Mouse (Mus musculus) hindbrain, embryonic 12.5 days (tissue): ENCODE measurements around the gene Tanc1. TPM values are rescaled to one million over a fixed set of nuclear protein-coding genes. Genes with fewer than 3 reads are reported as not detected.

Source experiments
- ATAC-seq: fragments of 200-750 bp; cut with Nextera tagmentation; 2 replicates; pipeline ENCODE4 v1.8.0; 2017; ENCODE audit warnings: moderate TSS enrichment; ENCODE audit not compliant: low FRiP score
- H3K27ac ChIP-seq: fragments of 300-500 bp; sonication (generic); 2 replicates; pipeline ENCODE4 v1.5.1; 2016; ENCODE audit warnings: mild to moderate bottlenecking
- H3K27me3 ChIP-seq: fragments of 300-500 bp; sonication (generic); 2 replicates; pipeline ENCODE4 v1.6.1; 2016; ENCODE audit warnings: mild to moderate bottlenecking
- H3K36me3 ChIP-seq: fragments of 300-500 bp; sonication (generic); 2 replicates; pipeline ENCODE4 v1.6.1; 2016; ENCODE audit warnings: mild to moderate bottlenecking
- H3K4me1 ChIP-seq: fragments of 300-500 bp; sonication (generic); 2 replicates; pipeline ENCODE4 v1.6.1; 2016
- H3K4me2 ChIP-seq: fragments of 300-500 bp; sonication (generic); replicated peaks from 2 replicates; pipeline ENCODE4 v1.6.1; 2016; ENCODE audit warnings: mild to moderate bottlenecking
- H3K4me3 ChIP-seq: fragments of 300-500 bp; sonication (generic); 2 replicates; pipeline ENCODE4 v1.5.1; 2016; ENCODE audit warnings: mild to moderate bottlenecking
- H3K9ac ChIP-seq: fragments of 300-500 bp; sonication (generic); 2 replicates; pipeline ENCODE4 v1.6.1; 2016; ENCODE audit warnings: mild to moderate bottlenecking, moderate library complexity
- H3K9me3 ChIP-seq: fragments of 300-500 bp; sonication (generic); replicated peaks from 2 replicates; pipeline ENCODE4 v1.6.1; 2016; ENCODE audit warnings: mild to moderate bottlenecking
- WGBS: fragments of 180-500 bp; shearing (Covaris S2); methylation state at CpG from one replicate; pipeline ENCODE4 v1.1.7; 2016; 5-methylcytosine and 5-hydroxymethylcytosine counted together
- polyA plus RNA-seq: library from polyadenylated mRNA; unstranded; fragments of >200 nt; fragmentation: Nextera tagmentation; extraction: Ambion mirVana; gene quantifications from 2 replicates; pipeline ENCODE4 v1.2.1, GENCODE M21; 2016

The Tanc1 gene
- polyA plus RNA-seq, 1 experiment from 2014 or later = 18.9 TPM

- WGBS = 93% methylated on average over 18 of the region's 18 CpGs
- Histone ChIP-seq H3K4me2 (no peak overlapping the region), H3K4me3 (no peak overlapping the region), H3K36me3 (no peaks in the 10 kb centered on the region), H3K9ac (no peak overlapping the region), H3K27me3 (no peaks in the 10 kb centered on the region), H3K27ac (no peak overlapping the region), H3K9me3 (0 out of 2 replicates have a peak, but pooled peaks cover 4% of the 10 kb centered on the region), H3K4me1 (peaks cover 2% of the 10 kb centered on the region; the same call in 1 of the 2 replicates)
- no peak for ATAC-seq
These were observed 25.4 kb downstream of the Tanc1 start for GRCm38 (mm10) chr2:59637040-59637785.

GRCm38 (mm10) chr2:59642722-59643121, 30.9 kb downstream of the Tanc1 start:
- H3K4me1 ChIP-seq = peaks cover 15% of the 10 kb centered on the region
- no peak overlapping the region for H3K9ac ChIP-seq
- no peak overlapping the region for H3K4me2 ChIP-seq
- ATAC-seq = no peak
- H3K9me3 ChIP-seq = no peaks in the 10 kb centered on the region
- 0 out of 2 replicates have a peak, but pooled peaks cover 4% of the 10 kb centered on the region for H3K27me3 ChIP-seq
- no peak overlapping the region for H3K27ac ChIP-seq
- no peak overlapping the region for H3K4me3 ChIP-seq
- 85% methylated on average over 8 of the region's 8 CpGs for WGBS
- H3K36me3 ChIP-seq = no peaks in the 10 kb centered on the region

- Histone ChIP-seq H3K9ac (no peak overlapping the region), H3K27me3 (peaks cover 4% of the 10 kb centered on the region; the same call in 1 of the 2 replicates)
- 66% methylated on average over 5 of the region's 5 CpGs for WGBS
These were observed 33.0 kb downstream of the Tanc1 start for GRCm38 (mm10) chr2:59644816-59645215.

GRCm38 (mm10) chr2:59645515-59645914, 33.7 kb downstream of the Tanc1 start:
- 71% methylated on average over 3 of the region's 3 CpGs for WGBS
- Histone ChIP-seq H3K4me1 (peaks cover 28% of the 10 kb centered on the region), H3K27ac (no peak overlapping the region), H3K4me2 (no peak overlapping the region), H3K9ac (no peak overlapping the region), H3K4me3 (no peak overlapping the region), H3K36me3 (no peaks in the 10 kb centered on the region), H3K27me3 (peaks cover 4% of the 10 kb centered on the region; the same call in 1 of the 2 replicates), H3K9me3 (no peaks in the 10 kb centered on the region)
- ATAC-seq = no peak

More at GRCm38 (mm10) chr2:59644816-59645215, 33.0 kb downstream of the Tanc1 start:
- H3K9me3 ChIP-seq = no peaks in the 10 kb centered on the region
- no peaks in the 10 kb centered on the region for H3K36me3 ChIP-seq
- no peak overlapping the region for H3K4me2 ChIP-seq
- H3K27ac ChIP-seq = no peak overlapping the region
- no peak overlapping the region for H3K4me3 ChIP-seq
- peaks cover 28% of the 10 kb centered on the region for H3K4me1 ChIP-seq
- ATAC-seq = no peak

- H3K4me1 ChIP-seq = peaks cover 28% of the 10 kb centered on the region
- no peak for ATAC-seq
- WGBS = 81% methylated on average over 20 of the region's 20 CpGs
- no peak overlapping the region for H3K27ac ChIP-seq
- H3K9ac ChIP-seq = no peak overlapping the region
- H3K27me3 ChIP-seq = peaks cover 4% of the 10 kb centered on the region; the same call in 1 of the 2 replicates
- no peak overlapping the region for H3K4me3 ChIP-seq
- no peaks in the 10 kb centered on the region for H3K36me3 ChIP-seq
- no peak overlapping the region for H3K4me2 ChIP-seq
- H3K9me3 ChIP-seq = no peaks in the 10 kb centered on the region
These were observed 35.0 kb downstream of the Tanc1 start for GRCm38 (mm10) chr2:59646740-59647390.

- H3K4me3 ChIP-seq = no peak overlapping the region; the same call in 1 of the 2 replicates
- no peaks in the 10 kb centered on the region for H3K9me3 ChIP-seq
- ATAC-seq = peak; percentile 49
- H3K36me3 ChIP-seq = no peaks in the 10 kb centered on the region
- 0 out of 2 replicates have a peak overlapping the region, but pooled peaks have one; percentile 24 for H3K9ac ChIP-seq
- 0 out of 2 replicates have a peak overlapping the region, but pooled peaks have one; percentile 9 for H3K27ac ChIP-seq
- peak overlapping the region; percentile 33 for H3K4me2 ChIP-seq
- WGBS = 8% methylated on average over 12 of the region's 12 CpGs
- peaks cover 4% of the 10 kb centered on the region; the same call in 1 of the 2 replicates for H3K27me3 ChIP-seq
- peaks cover 32% of the 10 kb centered on the region for H3K4me1 ChIP-seq
These were observed 36.6 kb downstream of the Tanc1 start for GRCm38 (mm10) chr2:59648444-59648843.

GRCm38 (mm10) chr2:59651801-59652200, 40.0 kb downstream of the Tanc1 start:
- Histone ChIP-seq H3K36me3 (no peaks in the 10 kb centered on the region), H3K4me3 (no peak overlapping the region), H3K9ac (no peak overlapping the region), H3K27me3 (peaks cover 1% of the 10 kb centered on the region), H3K4me2 (no peak overlapping the region), H3K4me1 (peaks cover 38% of the 10 kb centered on the region), H3K9me3 (no peaks in the 10 kb centered on the region), H3K27ac (no peak overlapping the region)
- 95% methylated on average over 8 of the region's 8 CpGs for WGBS
- ATAC-seq = no peak

- H3K9me3 ChIP-seq = no peaks in the 10 kb centered on the region
- H3K4me2 ChIP-seq = no peak overlapping the region
- H3K9ac ChIP-seq = no peak overlapping the region
- H3K4me1 ChIP-seq = peaks cover 34% of the 10 kb centered on the region
- H3K27me3 ChIP-seq = no peaks in the 10 kb centered on the region; the same call in none of the 2 replicates
- no peak for ATAC-seq
- no peaks in the 10 kb centered on the region for H3K36me3 ChIP-seq
- WGBS = 78% methylated on average over 5 of the region's 5 CpGs
- no peak overlapping the region for H3K4me3 ChIP-seq
- H3K27ac ChIP-seq = no peak overlapping the region
These were observed 40.9 kb downstream of the Tanc1 start for GRCm38 (mm10) chr2:59652702-59653101.

- Histone ChIP-seq H3K36me3 (no peaks in the 10 kb centered on the region), H3K9ac (no peak overlapping the region), H3K27ac (0 out of 2 replicates have a peak overlapping the region, but pooled peaks have one; percentile 5), H3K4me2 (no peak overlapping the region), H3K27me3 (no peaks in the 10 kb centered on the region; the same call in none of the 2 replicates), H3K9me3 (no peaks in the 10 kb centered on the region), H3K4me3 (no peak overlapping the region), H3K4me1 (peaks cover 27% of the 10 kb centered on the region)
- ATAC-seq = peak; percentile 71
- 43% methylated on average over 8 of the region's 8 CpGs for WGBS
These were observed 41.7 kb downstream of the Tanc1 start for GRCm38 (mm10) chr2:59653306-59654165.

- Histone ChIP-seq H3K4me3 (no peak overlapping the region), H3K4me1 (peaks cover 24% of the 10 kb centered on the region), H3K4me2 (no peak overlapping the region), H3K9ac (no peak overlapping the region), H3K27ac (no peak overlapping the region), H3K27me3 (no peaks in the 10 kb centered on the region; the same call in 1 of the 2 replicates), H3K9me3 (no peaks in the 10 kb centered on the region), H3K36me3 (no peaks in the 10 kb centered on the region)
- 58% methylated on average over 7 of the region's 7 CpGs for WGBS
- no peak for ATAC-seq
These were observed 43.6 kb downstream of the Tanc1 start for GRCm38 (mm10) chr2:59655471-59655870.

- Histone ChIP-seq H3K36me3 (no peaks in the 10 kb centered on the region), H3K9ac (no peak overlapping the region), H3K27ac (no peak overlapping the region), H3K27me3 (no peaks in the 10 kb centered on the region; the same call in 1 of the 2 replicates), H3K9me3 (no peaks in the 10 kb centered on the region), H3K4me1 (peaks cover 34% of the 10 kb centered on the region), H3K4me2 (no peak overlapping the region), H3K4me3 (no peak overlapping the region)
- WGBS = 48% methylated on average over 5 of the region's 5 CpGs
- no peak for ATAC-seq
These were observed 44.8 kb downstream of the Tanc1 start for GRCm38 (mm10) chr2:59656680-59657079.

- Histone ChIP-seq H3K4me1 (peaks cover 27% of the 10 kb centered on the region), H3K27ac (no peak overlapping the region), H3K36me3 (no peaks in the 10 kb centered on the region), H3K9ac (no peak overlapping the region), H3K9me3 (no peaks in the 10 kb centered on the region), H3K4me2 (no peak overlapping the region), H3K4me3 (no peak overlapping the region), H3K27me3 (no peaks in the 10 kb centered on the region; the same call in 1 of the 2 replicates)
- WGBS = 83% methylated on average over 6 of the region's 6 CpGs
- ATAC-seq = no peak
These were observed 47.8 kb downstream of the Tanc1 start for GRCm38 (mm10) chr2:59659686-59660085.
